Comparison of ENCODE assay signal across 10 mouse cellular contexts in the genomic region with DNA sequence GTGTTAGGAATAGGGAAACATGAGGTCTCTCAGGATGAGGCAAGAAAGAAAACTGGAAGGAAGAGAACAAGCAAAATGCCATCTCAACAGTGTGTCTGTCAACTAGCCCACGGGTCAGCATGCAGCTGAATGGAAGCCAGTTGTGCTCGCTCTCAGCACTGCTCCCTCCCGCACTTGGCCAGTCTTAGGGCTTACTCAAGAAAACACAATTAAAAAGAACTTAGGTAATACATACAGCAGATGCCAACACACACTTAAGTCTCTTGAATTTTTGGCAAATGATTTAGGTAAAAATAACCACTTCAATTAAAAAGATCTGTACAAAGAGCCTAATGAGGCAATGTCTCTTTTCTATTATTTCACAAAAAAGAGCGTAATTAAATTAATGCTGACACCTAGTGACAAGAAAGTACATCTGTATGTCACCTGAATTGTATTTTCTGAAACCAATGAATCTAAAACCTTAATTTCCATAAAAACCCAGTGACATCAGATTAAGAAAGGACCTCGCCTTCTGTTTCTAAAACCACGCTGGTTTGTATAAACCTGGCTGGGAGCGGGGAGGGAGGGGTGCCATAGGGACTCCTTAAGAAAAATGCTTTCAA. TPM values are rescaled to one million over a fixed set of nuclear protein-coding genes. Genes with fewer than 3 reads are reported as not detected.
A peak's percentile ranks its signal among the peaks of the same experiment; 100 is the strongest.
DNase-seq lines count a peak whose midpoint lies in the region; ATAC-seq and TF ChIP-seq lines count a peak whose summit lies in the region.
"Had no signal": no experiment of that assay in that cellular context is flagged by ENCODE, and none has a peak within 500 bp of the region (broad histone marks: within the 10 kb centered on the region; RNA-seq: fewer than 3 reads in every experiment).

No protein-coding gene starts in this region.

- H3K4me3 ChIP-seq in lung, postnatal 0 days (ENCODE audit: low read depth, low read length), result no peak overlapping the region
- H3K4me3 ChIP-seq in hindbrain, embryonic 16.5 days (ENCODE audit: low read length), result peak overlapping the region; percentile 100
- H3K4me3 ChIP-seq: heart, adult 2 months had no signal

- peaks cover 6% of the 10 kb centered on the region; the same call in 1 of the 2 replicates for H3K4me1 ChIP-seq in lung, postnatal 0 days (ENCODE audit: insufficient read depth, low read depth, low read length)
- H3K4me1 ChIP-seq in hindbrain, embryonic 16.5 days (ENCODE audit: control insufficient read depth, insufficient read depth, low read depth, low read length), result peaks cover 23% of the 10 kb centered on the region

- H3K9ac ChIP-seq in lung, postnatal 0 days (replicated peaks; ENCODE audit: low read depth), result no peak overlapping the region
- peak overlapping the region; percentile 18; the same call in 1 of the 2 replicates for H3K9ac ChIP-seq in hindbrain, embryonic 16.5 days (ENCODE audit: low read depth, low read length)

- H3K4me2 ChIP-seq in lung, postnatal 0 days (replicated peaks; ENCODE audit: low read depth, low read length), result no peak overlapping the region
- peak overlapping the region; percentile 84 for H3K4me2 ChIP-seq in hindbrain, embryonic 16.5 days (ENCODE audit: low read length)

- DNase-seq in lung, postnatal 0 days (ENCODE audit: low spot score), result peak; percentile 12
- DNase-seq in lung, postnatal 25 days (ENCODE audit: low spot score), result no peak
- DNase-seq in cerebellum, postnatal 36 days, result peak; percentile 48 to 49
- peak; percentile 19 for DNase-seq in splenic B cell, adult 2 months (ENCODE audit: low read depth, low spot score)
- DNase-seq in natural killer cell, adult 2 months (ENCODE audit: low spot score in 2 of 2), result no peak
- DNase-seq in adrenal gland, adult 8-10 months, result no peak
- DNase-seq in embryo, embryonic 9.5 days (ENCODE audit: extremely low spot score), result no peak
- DNase-seq: heart, adult 2 months had no signal

- no peak for ATAC-seq in lung, postnatal 0 days
- no peak for ATAC-seq in hindbrain, embryonic 16.5 days
- ATAC-seq: Patski had no signal

- TF ChIP-seq EP300 in lung, postnatal 0 days (IDR thresholded peaks at IDR 0.05), result no peak

- H3K27me3 ChIP-seq in lung, postnatal 0 days (replicated peaks; ENCODE audit: insufficient read depth, low read length), result no peaks in the 10 kb centered on the region
- H3K27me3 ChIP-seq in hindbrain, embryonic 16.5 days (replicated peaks; ENCODE audit: control insufficient read depth, insufficient read depth, low read length), result no peaks in the 10 kb centered on the region
- no peaks in the 10 kb centered on the region for H3K27me3 ChIP-seq in splenic B cell, adult 2 months (ENCODE audit: control insufficient read depth, insufficient read depth, low read length, poor library complexity, severe bottlenecking)
- H3K27me3 ChIP-seq: Patski had no signal

- H3K36me3 ChIP-seq in lung, postnatal 0 days (ENCODE audit: insufficient read depth, low read length), result no peaks in the 10 kb centered on the region
- H3K36me3 ChIP-seq in hindbrain, embryonic 16.5 days (ENCODE audit: control insufficient read depth, insufficient read depth, low read length), result no peaks in the 10 kb centered on the region
- 0 out of 2 replicates have a peak, but pooled peaks cover 2% of the 10 kb centered on the region for H3K36me3 ChIP-seq in splenic B cell, adult 2 months (ENCODE audit: control insufficient read depth, insufficient read depth, low read length, poor library complexity, severe bottlenecking)

- 68% methylated on average over 7 of the region's 7 CpGs for WGBS in lung, postnatal 0 days
- 44% methylated on average over 7 of the region's 7 CpGs for WGBS in hindbrain, embryonic 16.5 days

- peak; percentile 8; the same call in 1 of the 2 replicates for TF ChIP-seq CTCF in lung, postnatal 0 days (IDR thresholded peaks at IDR 0.05)

- H3K27ac ChIP-seq in lung, postnatal 0 days (ENCODE audit: low read length), result no peak overlapping the region
- no peak overlapping the region for H3K27ac ChIP-seq in hindbrain, embryonic 16.5 days (ENCODE audit: low read depth, low read length)
- H3K27ac ChIP-seq: heart, adult 2 months had no signal

- no peaks in the 10 kb centered on the region for H3K9me3 ChIP-seq in lung, postnatal 0 days (ENCODE audit: low read length)
- no peaks in the 10 kb centered on the region for H3K9me3 ChIP-seq in hindbrain, embryonic 16.5 days (ENCODE audit: control insufficient read depth, low read length)

RNA-seq across cellular contexts. Expression of a gene that starts 2.4 kb away (rescaled TPM):
- polyA plus RNA-seq in lung, postnatal 0 days (2015; fragmentation: Nextera tagmentation; extraction: Ambion mirVana), result 9.8 and 12.5 TPM in 2 replicates
- 20.6 and 22.0 TPM in 2 replicates for polyA plus RNA-seq in hindbrain, embryonic 16.5 days (2015; fragmentation: Nextera tagmentation; extraction: Ambion mirVana)
- 10 to 100 TPM; 36.2 to 46.8 (median 38.1) TPM for total RNA-seq in adrenal gland, adult 8-10 months (2022)

RNA-seq across cellular contexts. Expression of a gene that starts 56.5 kb away (rescaled TPM):
- 194 and 219 TPM in 2 replicates for polyA plus RNA-seq in lung, postnatal 0 days (2015; fragmentation: Nextera tagmentation; extraction: Ambion mirVana)
- 102 and 116 TPM in 2 replicates for polyA plus RNA-seq in hindbrain, embryonic 16.5 days (2015; fragmentation: Nextera tagmentation; extraction: Ambion mirVana)
- total RNA-seq in adrenal gland, adult 8-10 months (2022), result 100 to 1,000 TPM in 1 of 4 experiments, 10 to 100 TPM in 3; 84.3 to 108 (median 91.7) TPM

Comparison
In these comparisons a context has a peak if more than half of its experiments do, and no peak if none do; other contexts are left out.
1. DNase-seq: peak in lung, postnatal 0 days (single experiment), cerebellum, postnatal 36 days (2 of 2) and splenic B cell, adult 2 months (single experiment); none in lung, postnatal 25 days (single experiment), natural killer cell, adult 2 months (0 of 2), adrenal gland, adult 8-10 months (single experiment) and embryo, embryonic 9.5 days (single experiment).